Mouse (Mus musculus): ENCODE results near the gene Fam183b.
"Not testable (repeated sequence)": the region's sequence is repeated elsewhere in the genome, so short reads cannot be mapped to it uniquely, and the experiment has no call there.

GRCm38 (mm10) chr11:58832541-58832940, 30.8 kb upstream of the Fam183b start:
- not testable (repeated sequence) for TF ChIP-seq CTCF, POLR2A (IDR thresholded peaks at IDR 0.05; ENCODE audit: insufficient read depth, low read depth, low read length)

Measured in olfactory bulb, adult 2 months (tissue).